Mouse (Mus musculus) adrenal gland, adult 8-10 months (tissue): ENCODE data around the gene Siah3. TPM values are rescaled to one million over a fixed set of nuclear protein-coding genes. Genes with fewer than 3 reads are reported as not detected.
"Not testable (repeated sequence)": the region's sequence is repeated elsewhere in the genome, so short reads cannot be mapped to it uniquely, and the experiment has no call there.

Experiments used
- DNase-seq: peaks from one replicate; pipeline ENCODE4 v3.0.0; 2022
- total RNA-seq, 4 experiments: library from RNA; stranded (reverse); gene quantifications; 2 replicates each; pipeline ENCODE4 v1.2.4; 2022

Gene Siah3
- under 1 TPM; 0.07 to 0.25 (median 0.17) TPM for total RNA-seq

DNA sequence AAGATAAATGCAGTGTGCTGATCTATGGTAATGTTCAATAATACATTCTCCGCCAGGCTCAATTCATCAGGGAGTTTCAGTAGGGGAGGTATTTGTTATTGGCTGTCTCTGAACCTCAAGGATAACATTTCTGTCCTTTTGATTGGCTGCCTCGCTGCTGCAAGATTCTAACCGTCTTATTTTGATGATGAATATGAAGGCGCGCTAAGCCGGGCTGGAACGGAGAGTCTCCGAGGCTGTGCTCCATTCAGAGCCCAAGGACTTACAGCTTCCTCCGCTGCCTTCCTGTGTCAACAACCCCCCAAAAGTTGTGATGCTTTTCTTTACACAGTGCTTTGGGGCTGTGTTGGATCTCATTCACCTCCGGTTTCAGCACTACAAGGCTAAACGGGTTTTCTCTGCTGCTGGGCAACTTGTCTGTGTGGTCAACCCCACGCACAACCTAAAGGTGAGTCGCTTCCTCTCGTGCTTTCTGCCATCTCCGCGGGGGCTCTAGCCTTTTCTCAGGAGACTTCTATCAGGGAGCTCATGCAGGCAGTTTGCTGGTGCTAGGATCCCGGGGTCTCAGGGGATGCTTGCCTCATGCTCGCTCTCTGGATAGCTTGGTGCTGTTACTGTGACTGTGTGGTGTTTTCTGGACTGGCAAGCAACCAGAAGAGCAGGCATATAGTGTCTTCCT is at the start of gene Siah3:
Siah3 (plus strand) TSS at position 240 of the 679 bp plus-strand sequence.
- no peak for DNase-seq

DNA sequence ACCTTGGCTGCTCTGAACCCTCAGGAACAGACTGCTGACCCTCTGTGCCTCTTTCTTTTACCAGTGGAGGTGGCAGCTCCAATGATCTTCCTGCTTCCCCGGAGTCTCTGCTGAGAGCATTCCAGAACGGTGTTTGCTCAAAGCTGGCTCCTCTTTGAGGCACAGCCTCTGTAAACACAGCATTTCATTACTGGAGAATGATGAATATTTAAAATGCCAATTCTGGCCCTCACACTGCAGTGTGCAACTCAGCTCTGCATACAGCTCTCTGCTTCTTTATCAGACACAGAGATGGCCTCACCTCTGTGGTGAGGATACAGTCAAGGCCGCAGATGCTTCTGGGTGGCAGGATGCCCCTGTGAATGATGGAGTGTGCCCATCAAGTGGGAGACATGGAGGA is 46.0 kb upstream of the Siah3 start:
- no peak for DNase-seq

DNA sequence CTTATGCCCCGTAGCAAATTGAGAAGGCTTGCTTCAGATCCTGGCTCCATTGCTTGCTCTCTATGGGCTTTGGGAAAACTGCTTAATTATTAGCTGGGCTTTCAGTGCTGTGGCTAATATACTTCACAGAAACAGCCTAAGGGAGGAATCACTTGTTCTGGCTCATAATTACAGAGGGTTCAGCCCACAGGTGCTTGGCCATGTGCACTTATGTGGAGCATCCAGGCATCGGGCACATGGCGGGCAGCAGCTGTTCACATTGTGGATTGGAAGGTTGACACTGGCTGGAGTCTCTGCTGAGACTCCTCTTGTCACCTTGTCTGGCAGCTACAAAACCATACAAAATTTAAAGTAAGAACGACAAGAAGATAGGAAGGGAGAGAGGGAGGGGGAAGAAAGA is 45.4 kb upstream of the Siah3 start:
- DNase-seq: no peak

DNA sequence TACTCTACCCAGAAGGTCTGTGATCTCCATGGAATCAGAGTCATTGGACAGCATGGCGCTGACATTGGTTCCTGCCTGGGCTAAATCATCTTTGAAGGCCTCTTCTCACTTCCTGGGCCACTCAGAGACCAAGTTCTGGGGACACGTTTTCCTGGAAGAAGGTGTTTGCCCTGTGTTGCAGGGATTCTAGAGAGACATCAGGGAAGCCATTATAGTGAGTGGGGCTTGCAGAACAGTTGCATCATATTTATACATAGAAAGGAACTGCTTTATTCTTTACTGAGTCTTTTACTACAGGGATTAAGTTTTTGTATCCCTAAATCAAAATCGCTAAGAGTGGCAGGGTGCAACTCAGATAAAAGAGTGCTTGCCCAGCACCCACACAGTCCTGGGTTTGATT is 37.1 kb upstream of the Siah3 start:
- no peak for DNase-seq

DNA sequence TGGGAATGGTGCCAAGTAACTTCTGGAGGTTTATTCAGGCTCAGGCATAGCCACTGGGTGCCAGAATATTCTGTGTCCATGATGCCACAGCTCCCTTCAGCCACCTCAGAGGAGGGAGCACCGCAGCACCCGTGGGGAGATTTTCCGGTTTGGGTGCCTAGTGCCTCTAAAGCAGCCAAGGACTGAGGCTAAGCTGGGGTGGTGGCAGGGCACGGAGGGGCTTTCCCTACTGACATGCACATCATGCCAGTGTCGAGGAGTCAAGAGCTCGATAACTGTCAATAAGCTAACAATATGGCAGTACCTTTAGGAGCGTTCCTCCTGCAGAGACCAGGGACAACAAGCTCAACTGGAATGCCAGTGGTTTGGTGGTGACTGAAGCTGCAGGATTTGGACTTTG is 35.9 kb upstream of the Siah3 start:
- no peak for DNase-seq

DNA sequence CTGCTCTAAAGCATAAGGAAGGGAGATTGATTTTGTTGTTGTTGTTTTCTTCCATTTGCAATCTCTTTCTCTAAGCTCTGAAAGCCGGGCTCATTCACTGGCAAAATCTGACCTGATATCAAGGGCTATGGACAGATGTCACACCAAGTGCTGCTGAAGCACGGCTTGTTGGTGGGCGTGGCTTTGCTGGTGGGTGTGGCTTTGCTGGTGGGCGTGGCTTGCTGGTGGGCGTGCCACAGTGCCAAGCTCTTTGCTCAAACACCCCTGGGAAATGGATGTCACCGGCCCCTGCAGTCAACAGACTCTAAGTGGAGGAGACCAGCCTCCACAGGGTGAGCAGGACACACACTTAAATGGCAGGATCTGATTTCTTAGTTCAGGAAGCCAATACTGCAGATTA is 35.0 kb upstream of the Siah3 start:
- no peak for DNase-seq

DNA sequence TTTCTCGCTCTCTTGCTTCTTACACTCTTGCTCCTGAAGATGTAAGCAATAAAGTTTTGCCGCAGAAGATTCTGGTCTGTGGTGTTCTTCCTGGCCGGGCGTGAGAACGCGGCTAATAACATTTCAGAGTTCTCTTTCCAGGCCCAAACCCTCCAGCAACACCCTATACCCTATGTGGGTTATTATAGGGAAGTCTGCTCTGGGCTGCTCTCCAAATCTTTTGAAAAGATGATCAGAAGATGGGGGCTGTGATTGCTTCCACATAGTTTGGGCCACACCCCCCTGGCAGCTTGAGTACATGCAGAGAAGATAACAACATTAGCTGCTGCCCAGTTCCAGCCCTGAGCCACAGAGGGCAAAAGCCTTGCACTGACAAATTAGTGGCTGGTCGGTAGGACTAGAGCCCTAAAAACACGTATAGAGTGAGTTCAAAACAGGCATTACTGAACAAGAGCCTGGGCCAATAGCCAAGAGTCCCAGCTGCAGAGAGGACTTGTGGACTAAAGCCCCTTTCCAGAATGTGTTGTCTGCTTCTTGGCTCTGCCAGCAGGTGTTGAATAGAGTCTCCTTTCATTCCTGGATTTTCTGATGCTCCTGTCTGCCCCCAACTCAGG is 24.5 kb upstream of the Siah3 start:
- DNase-seq: no peak

DNA sequence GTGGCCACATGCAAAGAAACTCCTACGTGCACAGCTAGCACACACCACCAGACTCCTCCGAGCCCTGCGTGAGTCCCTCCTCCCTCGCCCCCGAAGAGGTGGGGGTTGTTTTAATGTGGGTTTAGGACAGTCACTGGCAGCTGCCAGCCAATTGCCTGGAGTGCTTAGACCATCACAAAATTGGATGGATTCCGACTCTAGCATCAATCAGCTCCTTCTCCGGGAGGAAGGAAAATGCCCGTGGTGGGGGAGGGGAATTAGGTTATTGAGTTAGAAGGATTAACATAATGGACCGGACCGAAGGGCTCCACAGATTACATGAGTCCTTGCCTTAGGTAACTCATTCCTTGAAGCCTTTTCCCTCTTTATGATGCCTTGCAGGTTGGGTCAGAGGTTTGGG is 22.9 kb upstream of the Siah3 start:
- no peak for DNase-seq

DNA sequence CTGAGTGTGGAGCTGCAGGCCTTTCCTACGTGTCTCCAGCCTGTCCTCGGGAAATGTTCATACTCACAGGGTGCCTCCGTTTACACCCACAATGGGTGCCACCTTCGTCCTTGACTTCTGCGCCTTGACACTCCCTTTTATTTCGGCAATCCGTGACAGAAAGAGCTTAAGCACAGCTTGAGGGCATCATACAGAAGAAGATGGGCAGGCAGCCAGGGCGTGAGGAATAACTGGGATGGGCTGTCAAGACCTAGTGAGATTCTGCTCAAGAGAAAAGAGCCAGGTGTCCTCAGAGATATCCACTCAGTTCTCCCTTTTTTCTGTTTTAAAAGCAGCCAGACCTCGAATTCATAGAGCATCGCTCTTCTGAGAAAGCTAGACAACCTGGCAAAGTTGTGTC is 21.2 kb upstream of the Siah3 start:
- no peak for DNase-seq

DNA sequence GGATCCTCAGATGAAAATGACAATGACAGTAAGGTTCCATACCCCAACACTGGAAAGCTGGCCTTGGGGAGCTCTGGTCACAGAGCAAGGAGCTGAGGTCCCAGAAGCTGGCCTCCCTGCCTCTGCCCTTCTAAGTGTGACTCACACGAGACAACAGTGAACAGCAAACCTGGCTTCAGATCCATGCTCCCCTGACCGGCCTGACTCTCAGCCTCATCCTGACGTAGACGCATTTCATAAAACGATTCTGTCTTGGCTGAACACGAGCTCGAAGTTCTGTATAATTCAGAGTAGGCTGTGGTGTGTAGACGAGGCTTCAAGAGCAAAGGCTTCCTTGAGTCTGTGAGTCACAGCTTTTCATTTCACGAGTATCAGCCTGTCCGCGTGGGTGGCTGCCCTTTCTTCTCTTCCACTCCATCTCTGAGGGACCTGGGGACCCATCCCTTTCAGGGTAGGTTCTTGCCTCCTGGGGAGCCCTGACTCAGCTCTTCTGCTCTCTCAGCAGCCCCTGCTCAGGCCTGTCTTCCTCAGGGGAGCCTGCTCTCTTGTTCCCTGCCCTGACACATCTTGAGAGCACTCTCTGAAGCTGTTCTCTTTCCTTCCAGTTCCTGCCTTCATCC is 11.2 kb upstream of the Siah3 start:
- DNase-seq: peak; percentile 20

DNA sequence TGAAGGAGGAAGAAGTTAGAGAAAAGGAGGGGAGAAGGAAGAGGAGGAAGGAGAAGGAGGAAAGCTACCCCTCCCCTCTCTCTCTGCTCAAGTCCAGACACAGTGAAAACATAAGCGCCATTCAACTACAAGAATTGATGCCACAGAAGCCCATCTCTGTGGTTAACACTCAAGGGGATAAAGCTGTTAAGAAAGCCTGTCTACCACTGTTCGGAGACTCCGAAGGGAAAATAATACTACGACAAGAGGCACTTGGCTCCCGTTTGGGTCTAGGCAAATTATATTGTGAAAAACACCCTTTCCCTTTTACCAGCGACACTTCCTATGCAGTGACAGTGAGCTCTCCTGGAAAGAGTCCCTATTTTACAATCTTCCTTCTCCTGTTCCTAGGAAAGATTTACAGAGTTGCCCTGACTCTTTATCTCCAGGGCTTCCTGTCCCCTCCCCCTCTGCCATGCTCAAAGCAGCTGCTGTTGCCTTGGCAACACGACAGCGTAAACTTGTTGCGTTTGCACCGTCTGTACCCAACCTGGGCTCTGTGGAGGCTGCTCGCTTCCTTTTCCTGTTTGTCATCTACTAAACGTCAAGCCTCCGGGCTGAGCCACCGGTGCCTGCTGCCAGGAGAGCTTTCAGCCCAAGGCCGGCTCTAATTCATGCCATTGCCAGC is 10.4 kb upstream of the Siah3 start:
- DNase-seq: peak; percentile 85

DNA sequence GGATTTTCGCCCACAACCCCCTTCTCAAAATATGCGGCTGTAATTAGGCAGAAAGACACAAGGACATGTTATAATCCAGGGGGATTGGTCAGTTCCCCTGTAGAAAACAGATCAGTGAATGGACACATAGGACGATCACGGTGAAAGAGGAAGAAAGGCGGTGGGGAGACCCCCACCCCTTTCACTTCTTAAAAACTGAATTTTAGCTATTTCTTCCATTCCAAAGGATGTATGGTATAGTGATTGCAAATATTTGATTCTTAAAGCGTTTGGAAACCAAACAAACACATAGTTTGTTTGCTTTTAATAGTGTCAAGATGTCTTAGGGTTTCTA is 9.9 kb upstream of the Siah3 start:
- DNase-seq: no peak

DNA sequence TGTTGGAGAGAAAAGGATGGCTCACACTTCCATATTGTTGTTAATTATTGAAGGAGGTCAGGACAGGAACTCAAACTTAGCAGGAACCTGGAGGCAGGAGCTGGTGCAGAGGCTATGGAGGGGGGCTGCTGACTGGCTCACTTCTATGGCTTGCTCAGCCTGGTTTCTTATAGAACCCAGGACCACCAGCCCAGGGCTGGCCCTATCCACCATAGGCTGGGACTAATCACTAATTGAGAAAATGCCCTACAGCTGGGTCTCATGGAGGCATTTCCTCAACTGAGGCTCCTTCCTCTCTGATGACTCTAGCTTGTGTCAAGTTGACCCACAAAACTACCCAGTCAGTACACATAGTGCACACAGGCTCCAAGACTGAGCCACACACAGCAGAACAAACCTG is 9.5 kb upstream of the Siah3 start:
- DNase-seq: not testable (repeated sequence)

DNA sequence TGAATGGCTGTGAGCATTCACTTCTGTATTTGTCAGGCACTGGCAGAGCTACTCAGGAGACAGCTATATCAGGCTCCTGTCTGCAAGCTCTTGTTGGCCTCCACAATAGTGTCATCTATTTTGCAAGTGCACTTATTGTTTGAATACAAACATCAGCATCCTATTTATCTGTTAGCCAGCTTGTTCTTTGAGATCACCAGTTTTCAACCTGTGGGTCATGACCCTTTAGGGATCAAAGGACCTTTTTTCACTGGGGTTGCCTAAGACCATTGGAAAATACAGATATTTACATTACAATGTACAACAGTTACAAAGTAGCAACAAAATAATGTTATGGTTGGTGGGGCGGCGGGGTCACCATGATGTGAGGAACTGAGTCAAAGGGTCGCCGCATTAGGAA is 1.9 kb upstream of the Siah3 start:
- no peak for DNase-seq

DNA sequence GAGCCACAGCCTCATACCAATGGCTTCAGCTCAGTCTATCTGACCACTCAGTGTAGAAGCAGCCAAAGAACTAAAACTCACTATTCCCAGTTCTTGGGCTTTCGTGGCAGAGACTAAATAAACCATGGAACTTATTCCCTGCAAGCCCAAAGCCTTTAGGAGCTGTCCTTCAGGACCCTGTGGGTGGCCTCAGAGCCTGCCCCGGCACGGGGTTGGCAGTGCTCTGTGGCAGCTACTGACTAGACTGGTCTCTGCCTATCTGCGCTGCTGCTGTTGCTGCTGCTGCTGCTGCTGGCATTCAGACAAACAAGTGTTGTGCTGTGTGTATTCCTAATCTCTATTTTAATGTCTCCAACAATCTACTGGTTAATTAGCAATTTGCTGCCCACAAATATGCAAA is 1.1 kb upstream of the Siah3 start:
- DNase-seq: no peak

DNA sequence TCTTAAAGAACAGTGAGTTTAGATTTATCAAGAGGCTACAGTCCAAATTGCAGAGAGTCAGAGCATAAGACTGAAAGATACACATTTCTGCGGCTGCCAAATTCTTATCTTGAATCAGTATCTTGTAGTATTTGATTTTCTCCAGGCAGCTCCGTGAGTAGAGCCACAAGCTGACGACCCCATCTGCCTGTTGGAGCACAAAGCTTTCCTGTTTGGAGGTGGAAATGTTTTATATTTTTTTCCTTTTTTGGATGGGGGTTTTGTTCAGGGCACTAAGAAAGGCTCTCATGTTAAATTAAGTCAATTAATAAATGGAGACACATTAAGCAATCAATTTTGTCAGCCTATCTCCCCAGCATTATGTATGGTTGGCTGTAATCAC is 430 bp upstream of the Siah3 start:
- DNase-seq: no peak

DNA sequence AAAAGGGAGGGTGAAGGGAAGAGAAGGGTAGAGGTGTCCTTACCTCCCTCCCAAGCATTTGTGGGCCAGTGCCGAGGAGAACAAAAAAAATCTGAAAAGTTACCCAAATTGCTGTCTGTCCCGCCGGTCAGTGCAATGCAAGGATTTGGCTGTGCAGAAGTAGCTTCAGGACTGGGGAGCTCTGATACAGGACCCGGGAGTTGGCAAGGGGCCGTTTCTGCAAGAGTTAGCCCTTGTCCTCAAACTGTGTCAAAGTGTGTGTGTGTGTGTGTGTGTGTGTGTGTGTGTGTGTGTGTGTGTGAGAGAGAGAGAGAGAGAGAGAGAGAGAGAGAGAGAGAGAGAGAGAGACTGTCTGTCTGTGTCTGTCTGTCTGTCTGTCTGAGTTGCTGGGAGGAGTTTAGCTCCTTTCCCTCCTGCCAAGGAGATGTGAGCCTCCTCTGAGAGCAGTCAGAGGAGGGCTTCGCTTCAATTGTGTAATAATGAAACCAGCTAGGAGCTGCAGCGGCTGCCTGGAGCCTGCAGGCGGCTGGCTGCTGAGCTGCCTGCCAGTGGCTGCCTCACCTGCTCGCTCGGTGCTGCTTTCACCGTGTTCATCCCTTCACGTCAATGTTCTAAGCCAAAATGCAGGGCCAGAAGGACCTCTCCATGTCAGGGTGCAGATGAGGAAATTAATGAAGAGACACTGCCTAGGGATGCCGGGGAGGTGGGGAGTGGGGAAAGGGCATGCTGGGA is 873 bp downstream of the Siah3 start:
- peak; percentile 15 for DNase-seq

DNA sequence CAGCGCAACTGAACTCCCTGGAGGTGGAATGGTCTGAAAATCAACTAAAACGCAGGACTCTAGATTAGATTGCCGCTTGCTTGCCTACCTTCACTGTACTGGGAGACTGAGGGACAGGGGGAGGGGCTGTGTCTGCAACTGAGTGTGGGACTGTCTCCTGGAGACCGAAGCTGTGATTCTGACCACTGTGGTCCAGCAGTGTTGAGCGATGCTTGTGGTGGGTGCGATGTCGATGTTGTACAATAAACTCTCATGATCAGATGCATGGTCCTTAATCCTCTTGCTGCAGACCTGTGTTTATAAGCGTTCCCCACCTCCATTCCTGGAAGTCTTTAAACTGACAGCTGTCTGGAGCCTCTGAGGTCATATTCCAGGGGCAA is 1.4 kb downstream of the Siah3 start:
- DNase-seq: no peak

DNA sequence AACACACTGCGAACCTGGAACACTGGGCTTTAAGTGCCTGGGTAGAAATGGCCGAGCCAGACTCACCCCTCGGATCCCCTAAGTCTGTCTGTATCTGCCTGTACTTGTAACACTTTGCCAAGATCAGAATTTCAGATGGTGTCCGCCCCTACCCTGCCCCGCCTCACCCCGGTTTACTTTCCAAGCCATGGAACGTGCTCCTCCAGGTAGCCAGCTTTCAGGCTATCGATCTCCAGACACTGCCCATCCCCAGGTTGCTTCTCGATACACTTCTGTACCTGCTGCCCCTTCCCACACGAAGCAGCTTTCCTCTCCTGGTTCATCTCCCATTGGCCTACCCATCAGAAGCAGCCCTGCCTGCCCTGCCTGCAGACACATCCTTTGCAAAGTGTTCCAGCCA is 3.6 kb downstream of the Siah3 start:
- no peak for DNase-seq

DNA sequence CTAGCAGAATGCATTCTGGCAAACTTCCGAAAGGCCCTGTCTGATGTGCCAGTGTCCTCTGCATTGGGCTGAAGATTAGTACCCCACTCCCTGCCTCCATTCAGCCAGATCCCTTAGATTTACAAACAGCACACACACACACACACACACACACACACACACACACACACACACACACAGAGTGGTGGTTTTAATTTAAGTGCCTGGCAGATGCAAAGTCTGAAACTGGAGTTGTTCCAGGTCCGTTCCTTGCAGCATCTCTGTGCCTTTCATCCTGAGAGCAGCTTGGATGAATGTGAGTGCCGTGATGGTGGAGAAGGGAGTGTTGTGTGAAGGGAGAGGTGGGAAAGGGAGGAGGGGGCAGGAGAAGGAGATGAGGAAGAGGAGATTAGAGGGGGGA is 4.2 kb downstream of the Siah3 start:
- no peak for DNase-seq

DNA sequence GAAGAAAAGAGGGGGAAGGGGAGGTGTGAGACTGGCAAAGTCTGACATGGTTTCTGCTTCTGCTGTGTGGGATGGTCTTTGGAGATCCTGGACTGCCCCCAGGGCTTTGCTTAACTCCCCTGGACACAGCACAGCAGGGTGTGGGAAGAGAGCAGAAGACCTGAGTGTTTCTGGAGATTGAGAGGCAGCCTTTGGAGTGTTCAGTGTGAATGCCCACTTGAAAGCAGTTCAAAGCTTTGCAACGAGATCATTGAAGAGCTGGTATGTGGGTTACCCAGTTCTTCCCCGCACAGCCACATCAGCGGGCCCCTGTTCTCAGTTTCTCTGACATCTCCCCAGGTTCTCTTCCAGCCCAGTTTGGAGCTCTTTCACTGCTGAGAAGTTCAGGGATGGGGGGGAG is 4.7 kb downstream of the Siah3 start:
- DNase-seq: no peak

DNA sequence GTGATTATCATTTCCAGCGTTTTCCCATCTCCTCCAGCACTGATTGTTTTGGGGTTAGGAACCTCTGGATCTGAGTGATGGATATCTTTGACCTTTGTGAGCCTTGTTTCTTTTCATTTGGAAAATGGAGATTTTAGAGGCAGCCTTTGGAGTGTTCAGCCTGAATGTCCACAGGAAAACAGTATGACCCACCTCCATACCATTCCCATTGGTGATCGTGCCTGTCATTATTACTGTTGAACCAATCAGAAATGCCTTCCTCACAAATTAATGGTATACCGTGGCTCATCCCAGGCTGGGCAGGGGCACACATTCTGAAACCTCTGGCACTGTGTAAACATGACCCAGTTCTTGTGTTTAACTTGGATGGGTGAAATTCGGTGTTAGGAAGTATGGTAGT is 6.0 kb downstream of the Siah3 start:
- no peak for DNase-seq

DNA sequence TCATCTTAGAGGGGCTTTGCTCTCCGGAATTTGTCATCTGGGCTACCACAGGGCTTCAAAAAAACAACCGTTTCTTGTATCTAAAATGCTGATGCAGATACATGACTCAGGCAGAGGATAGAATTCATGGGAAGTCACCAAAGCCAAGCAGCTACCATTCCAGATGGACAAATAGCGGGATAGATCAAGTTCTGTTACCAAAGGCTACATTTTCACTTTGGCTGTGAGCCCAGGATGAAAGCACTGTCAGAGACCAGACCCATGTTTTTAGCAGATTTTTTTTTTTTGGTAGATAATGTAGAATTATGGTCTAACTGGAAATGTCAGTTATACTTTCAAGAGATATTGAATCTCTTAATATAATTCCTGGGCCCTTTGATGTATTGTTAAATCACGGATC is 7.4 kb downstream of the Siah3 start:
- no peak for DNase-seq
